Mouse (Mus musculus) regulatory T cell (primary cell): ENCODE measurements around the gene Parvb.

Experiments used
- in situ Hi-C: fragments of 300-600 bp; cut with MboI, MseI; formaldehyde crosslinking; loops from one replicate; pipeline ENCODE4 v1.15.1; 2025; ENCODE audit warnings: high pct_unique_total_duplicates

The Parvb gene

DNA sequence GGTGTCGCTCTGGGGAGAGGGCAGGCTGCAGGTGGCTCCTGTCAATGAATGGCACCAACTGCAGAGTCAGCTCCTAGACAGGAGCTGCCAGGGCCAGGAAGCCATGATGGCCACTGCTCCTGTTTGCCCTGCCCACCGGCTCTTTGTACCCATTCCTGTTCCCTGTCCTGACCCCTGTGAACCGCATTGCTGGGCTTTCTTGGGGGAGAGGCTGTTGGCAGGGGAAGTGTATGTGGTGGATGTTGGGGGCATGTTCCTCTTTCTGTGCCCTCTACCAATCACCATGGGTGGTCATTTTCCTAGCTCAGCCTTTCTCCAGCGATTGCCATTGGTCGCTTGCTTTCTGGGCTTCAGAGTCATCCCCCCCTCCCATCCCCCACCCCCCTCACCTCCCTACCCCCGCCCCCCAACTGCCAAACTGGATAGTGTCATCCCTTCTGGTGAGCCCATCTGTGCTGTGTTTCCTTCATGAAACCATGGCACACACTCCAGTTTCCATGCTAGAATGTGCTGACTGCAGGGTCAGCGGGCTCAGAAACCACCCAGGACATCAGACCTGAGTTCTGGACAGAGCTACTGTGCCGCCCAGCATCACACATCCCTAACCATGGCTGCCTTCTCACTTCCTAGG, 89.8 kb downstream of the Parvb start:
- in situ Hi-C loops: no loop called here

DNA sequence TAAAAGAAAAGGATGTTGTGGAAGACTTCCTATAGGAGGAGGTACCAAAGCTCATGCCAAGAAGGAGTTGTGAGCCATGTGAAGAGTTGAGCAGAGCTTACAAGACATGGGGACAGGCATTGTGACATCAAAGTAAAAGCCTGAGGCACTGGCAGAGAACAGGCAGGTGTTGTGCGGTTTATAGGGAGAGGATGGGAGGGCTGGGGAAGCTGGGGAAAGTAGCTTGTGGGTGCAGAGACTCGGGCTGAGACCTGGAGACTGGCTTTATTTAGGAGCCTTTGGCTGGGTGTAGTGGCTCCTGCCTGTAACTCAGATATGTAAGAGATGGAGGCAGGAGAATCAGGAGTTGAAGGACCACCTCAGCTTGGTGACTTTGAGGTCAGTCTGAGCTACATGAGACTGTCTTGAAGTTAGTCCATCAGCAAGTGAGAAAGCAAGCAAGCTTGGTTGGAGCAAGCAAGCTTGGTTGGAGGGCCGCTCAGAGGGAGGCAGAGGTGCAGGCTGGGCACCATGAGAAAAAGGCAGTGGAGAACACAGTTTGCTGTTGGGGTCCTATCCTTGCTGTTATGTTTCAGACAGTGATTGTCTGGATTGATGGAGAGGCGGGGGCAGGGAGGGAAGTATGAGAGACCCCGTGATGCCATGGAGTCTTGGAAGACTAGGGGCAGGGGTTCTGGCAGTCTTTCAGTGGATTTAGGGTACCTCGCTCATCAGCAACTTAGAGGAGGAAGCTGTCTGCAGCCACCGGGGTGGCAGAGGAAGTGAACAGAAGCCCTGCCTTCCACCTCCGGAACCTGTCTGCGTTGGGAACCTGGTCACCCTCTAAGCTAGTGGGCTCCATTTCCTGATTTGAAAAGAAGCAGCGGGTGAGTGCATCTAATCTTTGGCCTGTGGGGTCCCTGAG, 92.4 kb downstream of the Parvb start, which contains the start of gene Parvg:
Parvg (plus strand) TSS at position 61 of the 904 bp plus-strand sequence.
- in situ Hi-C loops: no loop called here

DNA sequence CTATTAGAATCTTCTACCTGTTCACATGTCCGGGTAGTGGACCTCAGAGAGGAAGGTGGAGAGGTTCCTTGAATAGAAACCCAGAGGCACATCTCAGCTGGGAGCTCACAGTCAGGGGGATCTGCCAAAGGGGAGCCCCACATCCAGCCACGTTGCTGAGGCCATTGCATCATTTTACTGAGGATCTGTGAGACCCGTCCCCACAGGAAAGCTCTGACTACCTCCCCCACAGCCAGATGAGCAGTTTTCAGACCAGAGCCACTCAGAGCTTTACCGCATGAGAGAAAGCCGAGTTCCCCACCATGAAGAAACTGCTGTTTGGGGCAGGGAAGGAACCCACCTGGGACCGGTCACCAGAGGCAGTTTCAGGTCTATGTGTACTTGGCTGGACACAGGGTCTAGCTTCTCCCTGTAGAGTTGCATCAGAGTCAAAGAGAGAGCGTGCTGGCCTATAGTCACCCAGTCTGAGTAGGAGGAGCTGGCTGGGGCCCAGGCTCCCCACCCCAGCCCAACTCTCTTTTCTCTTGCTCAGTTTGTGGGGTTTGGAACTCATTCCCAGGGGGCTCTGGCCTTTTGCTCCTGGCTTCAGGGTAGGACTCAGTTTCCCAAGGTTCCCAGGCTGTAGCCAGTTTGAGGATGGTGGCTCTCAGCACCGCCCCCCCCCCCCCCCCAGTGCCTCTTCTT, 93.2 kb downstream of the Parvb start:
- in situ Hi-C loops: no loop called here

DNA sequence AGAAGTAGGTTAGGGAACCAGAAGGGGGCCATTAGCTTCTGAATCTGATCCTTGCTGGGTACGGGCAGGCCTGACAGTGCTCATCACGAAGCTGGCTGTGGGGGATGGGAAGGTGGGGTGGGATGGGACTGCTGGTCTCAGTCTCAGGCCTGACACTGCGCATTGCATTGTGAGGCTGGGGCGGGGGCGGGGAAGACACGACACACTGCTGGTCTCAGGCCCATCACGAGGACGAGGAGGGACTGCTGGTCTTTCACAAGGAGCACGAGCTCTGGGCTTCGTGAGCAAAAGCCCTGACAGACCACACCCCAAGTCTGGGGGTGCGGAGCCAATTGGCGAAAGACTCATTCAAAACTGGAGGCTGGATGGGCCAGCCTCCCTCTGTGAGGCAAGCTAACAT, 93.9 kb downstream of the Parvb start:
- in situ Hi-C loops: no loop called here

DNA sequence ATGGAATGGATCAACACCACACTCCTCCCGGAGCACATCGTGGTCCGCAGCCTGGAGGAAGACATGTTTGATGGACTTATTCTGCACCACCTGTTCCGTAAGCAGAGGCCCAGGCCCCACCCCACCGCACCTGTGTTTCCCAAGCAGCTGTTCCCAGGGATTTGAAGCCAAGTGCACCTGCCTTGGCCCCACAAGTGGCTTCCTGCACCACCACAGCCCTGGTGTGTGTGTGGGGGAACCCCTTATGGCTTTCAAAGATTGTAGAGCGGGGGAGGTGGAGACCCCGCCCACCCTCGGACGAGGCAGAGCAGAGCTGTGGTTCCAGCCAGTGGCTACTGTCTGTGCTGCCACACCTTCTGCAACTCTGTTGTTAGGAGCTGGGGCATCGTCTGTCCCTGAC, 97.0 kb downstream of the Parvb start:
- in situ Hi-C loops: no loop called here

DNA sequence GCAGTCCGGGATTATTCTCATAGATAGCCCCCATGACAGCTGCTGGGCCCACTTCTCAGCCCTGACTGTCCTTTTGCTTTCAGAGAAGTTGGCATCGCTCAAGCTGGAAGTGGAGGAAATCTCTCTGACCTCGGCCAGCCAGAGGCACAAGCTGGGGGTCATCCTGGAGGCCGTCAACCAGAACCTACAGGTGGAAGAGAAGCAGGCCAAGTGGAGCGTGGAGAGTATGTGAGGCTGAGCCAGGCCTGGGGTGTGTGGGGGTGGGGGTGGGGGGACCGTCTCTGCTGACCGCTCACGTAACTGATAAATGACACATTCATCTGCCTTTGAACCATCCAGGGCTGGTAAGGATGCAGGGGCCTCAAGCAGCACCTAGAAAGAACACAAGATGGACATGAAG, 98.1 kb downstream of the Parvb start:
- in situ Hi-C loops: no loop called here

DNA sequence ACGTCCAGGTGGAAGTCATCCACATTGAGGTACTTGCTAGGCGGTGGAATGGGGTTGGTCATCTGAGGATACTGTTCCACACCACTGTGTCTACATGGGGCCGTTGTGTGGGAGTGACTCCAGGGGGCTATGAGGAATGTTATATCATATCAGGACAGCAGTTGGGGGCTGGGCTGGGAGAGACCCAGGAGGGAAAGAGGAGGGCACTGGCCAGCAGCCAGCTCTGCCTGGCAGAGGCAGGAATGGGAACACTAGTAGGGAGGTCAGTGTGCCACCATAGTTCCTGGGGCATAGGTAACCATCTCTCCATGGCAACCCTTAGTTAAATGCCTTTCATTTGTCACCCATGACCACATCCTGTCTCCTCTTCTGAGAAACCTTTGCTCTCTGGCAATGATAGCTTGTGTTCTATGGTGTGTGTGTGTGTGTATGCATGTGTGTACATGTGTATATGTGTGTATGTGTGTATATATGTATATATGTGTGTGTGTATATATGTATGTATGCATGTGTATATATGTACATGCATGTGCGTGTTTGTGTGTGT, 99.3 kb downstream of the Parvb start:
- in situ Hi-C loops: no loop called here

DNA sequence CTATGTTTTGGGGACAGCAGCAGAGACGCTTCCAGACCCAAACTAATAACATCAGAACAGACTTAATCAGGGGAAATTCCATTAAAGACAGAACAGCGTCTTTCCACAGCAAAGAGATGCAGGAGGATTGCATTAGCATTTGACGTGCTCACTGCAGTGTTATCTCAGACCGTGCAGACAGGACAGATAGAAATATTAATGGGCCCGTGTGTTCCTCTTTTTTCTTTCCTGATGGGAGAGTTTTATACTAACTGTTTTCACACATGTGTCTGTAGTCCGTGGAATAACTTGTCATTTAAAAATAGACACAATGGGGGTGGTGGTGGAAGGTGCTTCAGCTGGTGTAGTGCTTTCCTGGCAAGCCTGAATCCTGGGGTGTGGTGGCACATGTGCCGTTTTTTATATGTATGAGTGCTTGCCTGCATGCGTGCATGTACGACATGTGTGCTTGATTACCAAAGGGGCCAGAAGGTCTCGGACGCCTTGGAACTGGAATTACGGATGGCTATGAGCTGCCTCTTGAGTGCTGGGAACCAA, 104.5 kb downstream of the Parvb start:
- in situ Hi-C loops: no loop called here

DNA sequence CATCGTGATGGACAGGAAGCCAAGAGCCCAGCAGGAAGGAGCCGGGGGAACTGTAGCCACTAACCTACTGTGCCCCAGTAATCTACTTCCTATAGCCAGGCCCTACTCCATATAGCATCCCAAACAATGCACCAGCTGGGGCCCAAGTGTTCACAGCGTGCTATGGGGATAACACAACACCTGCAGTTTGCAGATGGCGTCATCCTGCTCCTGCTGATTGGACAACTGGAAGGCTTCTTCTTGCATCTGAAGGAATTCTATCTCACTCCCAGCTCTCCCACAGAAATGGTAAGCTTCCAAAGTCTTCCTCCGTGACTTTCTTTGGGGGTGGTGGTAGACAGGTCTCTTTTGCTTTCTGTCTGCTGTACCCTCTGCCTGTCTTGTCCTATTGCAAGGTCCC, 105.8 kb downstream of the Parvb start:
- in situ Hi-C loops: no loop called here

DNA sequence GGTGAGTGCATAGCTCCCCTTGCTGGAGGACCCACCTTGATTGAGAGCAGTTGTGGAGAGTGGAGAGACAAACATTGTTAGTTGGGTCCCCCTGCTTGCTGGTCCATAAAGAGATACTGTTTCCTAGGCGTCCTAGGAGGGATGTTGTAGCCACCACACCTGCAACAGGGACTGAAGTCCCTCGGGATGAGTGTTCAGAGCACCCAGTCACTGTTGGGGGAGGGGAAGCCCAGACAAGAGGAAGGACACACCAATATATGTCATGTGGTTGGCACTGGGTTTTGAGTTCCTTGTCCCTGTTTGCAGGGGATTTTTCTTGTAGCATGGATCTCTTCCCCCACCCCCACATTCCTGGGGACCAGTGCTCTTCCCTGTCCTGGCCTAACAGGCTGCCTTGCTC, 109.1 kb downstream of the Parvb start:
- in situ Hi-C loops: no loop called here

DNA sequence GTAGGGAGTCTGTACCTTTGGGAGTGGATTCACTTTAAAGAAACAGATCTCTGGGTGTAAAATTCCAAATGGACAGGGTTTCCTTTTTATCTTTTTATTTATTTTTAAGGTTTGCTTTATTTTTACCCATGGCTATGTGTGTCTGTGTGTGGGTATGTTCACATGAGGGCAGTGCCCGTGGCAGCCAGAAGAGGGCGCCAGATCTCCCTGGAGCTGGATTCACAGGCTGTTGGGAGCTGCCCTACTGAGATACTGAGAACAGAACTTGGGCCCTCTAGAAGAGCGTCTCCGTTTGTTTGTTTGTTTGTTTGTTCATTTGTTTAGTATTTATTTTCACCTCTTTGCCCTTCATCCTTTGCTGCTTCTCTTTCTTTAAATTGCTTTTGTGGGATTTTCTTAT, 116.9 kb downstream of the Parvb start:
- in situ Hi-C loops: no loop called here

DNA sequence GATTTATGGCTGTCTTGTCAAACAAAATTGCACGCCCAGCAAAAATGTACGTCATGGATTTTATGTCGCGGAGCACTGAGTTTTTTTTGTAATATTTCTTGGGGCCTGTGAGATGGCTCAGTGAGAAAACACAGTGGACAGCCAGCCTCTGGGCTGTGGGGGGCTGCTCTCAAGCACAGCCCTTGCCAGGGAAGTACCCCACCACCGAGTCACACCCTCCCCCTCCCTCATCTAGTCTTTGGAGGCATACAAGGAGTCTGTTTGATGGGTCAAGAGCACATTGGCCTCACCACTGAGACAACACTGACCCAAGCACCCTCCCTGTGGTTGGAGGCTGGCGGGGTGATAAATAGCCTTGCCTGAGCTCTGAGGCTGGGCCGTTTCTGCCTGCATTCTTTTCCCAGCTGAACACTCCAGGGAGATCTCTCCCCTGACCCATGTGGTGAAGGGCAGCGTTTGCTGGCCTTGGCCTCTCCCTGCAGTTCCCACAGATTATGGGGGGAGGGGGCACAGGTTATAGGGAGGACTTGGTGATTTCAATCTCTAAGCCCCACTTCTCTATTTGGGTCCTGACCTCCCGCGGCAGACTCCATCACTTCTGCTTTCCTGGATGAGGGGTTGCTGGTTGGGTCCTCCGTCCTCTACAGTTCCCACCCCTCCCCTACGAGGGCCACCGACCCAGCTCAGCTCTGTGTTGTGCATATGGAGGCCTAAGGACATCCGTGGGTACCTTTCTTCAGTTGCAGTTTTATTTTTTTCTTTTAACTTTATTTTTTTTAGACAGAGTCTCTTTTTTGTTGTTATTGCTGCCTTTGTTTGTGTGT, 118.3 kb downstream of the Parvb start:
- in situ Hi-C loops: no loop called here

DNA sequence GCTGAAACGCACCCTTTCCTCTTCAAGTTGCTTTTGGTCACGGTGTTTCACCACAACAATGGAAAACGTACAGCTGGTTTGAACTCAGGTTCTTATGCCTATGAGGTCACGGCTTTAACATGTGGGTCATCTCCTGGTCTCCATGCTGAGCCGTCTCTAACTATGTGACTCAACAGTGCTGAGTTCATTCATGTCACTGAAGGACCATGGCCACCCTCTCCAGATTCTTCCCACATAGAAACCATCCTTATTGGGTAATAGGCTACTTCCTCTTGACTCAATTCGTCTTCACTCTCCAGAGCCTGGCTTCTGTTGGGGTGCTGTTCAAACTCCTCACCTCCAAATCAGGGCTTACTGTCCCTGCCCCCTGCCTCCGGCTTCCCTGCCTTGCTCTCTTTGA, 119.5 kb downstream of the Parvb start:
- in situ Hi-C loops: no loop called here

DNA sequence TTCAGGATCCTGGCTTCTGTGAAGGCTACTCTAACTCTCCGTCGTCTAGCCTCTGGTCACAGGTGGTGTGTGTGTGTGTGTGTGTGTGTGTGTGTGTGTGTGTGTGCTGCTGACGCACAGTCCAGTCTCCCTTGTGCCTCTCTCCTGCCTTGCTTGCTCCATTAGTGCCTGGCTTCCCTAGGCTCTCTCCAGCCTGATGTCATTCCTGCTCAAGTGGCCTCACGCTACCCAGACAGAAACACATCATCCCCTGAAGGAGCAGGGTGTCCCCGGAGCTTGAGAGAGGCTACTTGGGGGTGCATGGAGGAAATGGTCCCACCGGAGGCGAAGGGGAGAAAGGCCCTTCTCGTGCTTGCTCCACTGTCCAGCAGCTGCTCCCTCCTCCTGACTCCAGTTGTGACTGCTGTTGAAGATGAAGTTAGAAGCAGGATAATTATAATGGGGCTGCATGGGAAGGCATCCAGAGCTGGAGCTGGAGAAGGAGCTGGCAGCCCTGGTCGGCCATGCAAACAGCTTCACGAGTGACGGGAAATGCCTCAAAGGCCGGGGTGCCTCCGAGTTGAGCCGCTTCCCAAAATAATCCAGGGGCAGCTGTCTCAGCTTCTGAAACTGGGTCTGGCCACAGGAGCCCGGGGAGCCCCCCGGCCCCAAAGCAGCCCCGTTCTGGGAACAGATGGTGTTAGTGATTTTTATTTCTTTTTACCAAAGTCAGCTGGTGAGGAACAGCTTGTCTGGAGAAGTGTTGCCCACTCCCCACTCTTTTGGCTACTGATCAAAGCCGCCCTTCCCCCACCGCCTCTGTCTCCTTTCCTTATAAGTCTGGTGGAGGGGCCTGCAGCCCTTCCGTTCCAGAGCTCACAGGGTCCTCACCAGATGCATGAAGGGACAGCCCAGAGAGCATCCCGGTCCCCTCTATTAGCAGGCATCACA, 120.3 kb downstream of the Parvb start:
- in situ Hi-C loops: no loop called here

DNA sequence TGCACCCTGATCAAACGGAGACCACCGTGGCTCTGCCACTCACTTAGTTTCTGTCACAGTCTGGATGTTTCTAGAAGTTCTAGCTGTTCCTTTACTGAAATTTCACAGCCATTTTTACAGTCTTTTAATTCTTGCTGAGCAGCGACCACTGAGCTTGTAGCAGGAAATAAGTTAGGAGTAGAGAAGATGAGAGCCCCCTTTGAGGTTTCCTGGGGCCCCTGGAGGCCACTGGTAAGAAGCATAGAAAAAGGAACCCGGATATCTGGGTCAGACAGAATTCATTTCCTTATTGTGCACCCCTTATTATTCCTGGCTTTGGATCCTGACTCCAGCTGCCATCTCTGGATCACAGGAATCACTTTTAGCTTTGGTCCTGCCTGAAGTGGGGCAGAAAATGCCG, 123.2 kb downstream of the Parvb start:
- in situ Hi-C loops: no loop called here

DNA sequence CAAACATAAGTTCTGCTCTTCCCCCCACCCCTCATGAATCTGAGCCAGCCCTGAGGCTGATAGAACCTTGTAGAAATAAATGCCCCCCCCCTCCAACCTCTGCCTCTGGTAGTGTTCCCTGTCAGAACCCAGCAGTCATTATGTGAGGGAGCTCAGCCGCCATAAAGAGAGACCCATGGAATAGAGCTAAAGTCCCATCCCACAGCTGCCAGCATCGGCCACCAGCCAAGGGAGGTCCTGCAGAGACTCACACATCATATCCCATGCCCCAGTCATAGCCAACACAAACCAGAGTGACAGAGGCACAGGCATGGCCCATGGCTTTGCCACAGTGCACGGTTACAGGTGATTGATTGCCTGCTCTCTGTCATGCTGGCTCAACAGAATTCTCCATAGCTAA, 132.9 kb downstream of the Parvb start:
- in situ Hi-C loops: no loop called here
